Mouse (Mus musculus): Measurements from ENCODE around the gene Gtf2h4.

DNA sequence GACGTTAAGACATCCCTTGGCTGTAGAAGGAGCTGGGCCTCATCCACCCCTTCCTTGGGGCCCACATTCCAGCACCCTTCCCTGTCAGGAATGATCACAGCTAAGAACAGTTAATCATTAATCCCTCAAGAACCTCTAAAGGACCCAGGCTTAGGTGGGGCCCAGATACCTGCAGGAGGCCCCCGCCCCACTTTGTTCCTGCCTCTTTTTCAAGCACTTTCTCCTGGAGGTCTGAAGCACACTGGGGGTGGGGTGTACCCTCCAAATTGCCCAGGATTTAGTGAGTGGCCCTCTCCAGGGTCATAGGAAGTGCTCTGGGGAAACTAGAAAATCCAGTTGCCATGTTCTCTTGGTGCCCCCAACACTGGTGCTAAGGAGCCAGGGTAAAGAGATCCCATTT is 24.1 kb downstream of the Gtf2h4 start:
- TF ChIP-seq MYOD1 (IDR thresholded peaks at IDR 0.05; ENCODE audit: control insufficient read depth, insufficient read length, low read depth) (no peak), CTCF (IDR thresholded peaks at IDR 0.05; ENCODE audit: control insufficient read depth, insufficient read depth, insufficient read length) (no peak), MAX (IDR thresholded peaks at IDR 0.05) (no peak)

All from C2C12 (cell line).